ENCODE assay signal across 9 mouse cellular contexts in genomic region chr2:142967250-142967649, GRCm38 (mm10).
DNase-seq lines count a peak whose midpoint lies in the region; ATAC-seq and TF ChIP-seq lines count a peak whose summit lies in the region.
"Had no signal": no experiment of that assay in that cellular context is flagged by ENCODE, and none has a peak within 500 bp of the region (broad histone marks: within the 10 kb centered on the region; RNA-seq: fewer than 3 reads in every experiment).

No protein-coding gene starts in this region.

- no peak overlapping the region for H3K4me3 ChIP-seq in ES-Bruce4 (ENCODE audit: low read depth, low read length)
- no peak overlapping the region for H3K4me3 ChIP-seq in layer of hippocampus, adult 2 months
- no peak overlapping the region for H3K4me3 ChIP-seq in lung, postnatal 0 days (ENCODE audit: low read depth, low read length)

- no peaks in the 10 kb centered on the region for H3K4me1 ChIP-seq in ES-Bruce4 (ENCODE audit: control insufficient read depth, insufficient read depth, low read length)
- H3K4me1 ChIP-seq in lung, postnatal 0 days (ENCODE audit: insufficient read depth, low read depth, low read length) = no peaks in the 10 kb centered on the region

- no peak for TF ChIP-seq POLR2A in ES-Bruce4 (IDR thresholded peaks at IDR 0.05; ENCODE audit: insufficient read depth, low read length)

- no peak overlapping the region for H3K9ac ChIP-seq in ES-Bruce4 (ENCODE audit: low read depth, poor library complexity, severe bottlenecking)
- no peak overlapping the region for H3K9ac ChIP-seq in lung, postnatal 0 days (replicated peaks; ENCODE audit: low read depth)

- peak; percentile 73 for ATAC-seq in common myeloid progenitor, adult 5-6 weeks (replicated peaks; ENCODE audit: low read depth, poor library complexity, severe bottlenecking)
- ATAC-seq in lung, postnatal 0 days = no peak
- no peak for ATAC-seq in erythroid progenitor cell, adult 5-6 weeks (replicated peaks; ENCODE audit: low FRiP score, poor library complexity, severe bottlenecking)

- no peaks in the 10 kb centered on the region for H3K27me3 ChIP-seq in ES-Bruce4 (ENCODE audit: control insufficient read depth, insufficient read depth, low read length, poor library complexity, severe bottlenecking)
- no peaks in the 10 kb centered on the region for H3K27me3 ChIP-seq in lung, postnatal 0 days (replicated peaks; ENCODE audit: insufficient read depth, low read length)

- peak; percentile 81 for DNase-seq in adipocyte (ENCODE audit: low spot score)
- DNase-seq in gastrocnemius, postnatal 4 days (ENCODE audit: low spot score in 2 of 2) = peak; percentile 21 to 42
- peak; percentile 60 to 76 for DNase-seq in layer of hippocampus, adult 2 months (ENCODE audit: low spot score in 2 of 2)
- peak; percentile 79 for DNase-seq in lung, postnatal 0 days (ENCODE audit: low spot score)
- peak; percentile 43 for DNase-seq in retina, postnatal 7 days (ENCODE audit: low read depth, low spot score)

- no peak overlapping the region for H3K4me2 ChIP-seq in lung, postnatal 0 days (replicated peaks; ENCODE audit: low read depth, low read length)

- peak; percentile 56 for TF ChIP-seq CTCF in ES-Bruce4 (IDR thresholded peaks at IDR 0.05; ENCODE audit: low read depth, low read length)
- peak; percentile 96 for TF ChIP-seq CTCF in layer of hippocampus, adult 2 months (conservative IDR thresholded peaks at IDR 0.05)
- peak; percentile 87 for TF ChIP-seq CTCF in lung, postnatal 0 days (IDR thresholded peaks at IDR 0.05)

- TF ChIP-seq EP300 in ES-Bruce4 (IDR thresholded peaks at IDR 0.05; ENCODE audit: insufficient read depth, low read depth, low read length) = no peak
- no peak for TF ChIP-seq EP300 in lung, postnatal 0 days (IDR thresholded peaks at IDR 0.05)

- no peaks in the 10 kb centered on the region for H3K36me3 ChIP-seq in ES-Bruce4 (ENCODE audit: control insufficient read depth, insufficient read depth, low read length, poor library complexity, severe bottlenecking)
- H3K36me3 ChIP-seq in lung, postnatal 0 days (ENCODE audit: insufficient read depth, low read length) = no peaks in the 10 kb centered on the region

- H3K9me3 ChIP-seq in ES-Bruce4 (replicated peaks; ENCODE audit: control insufficient read depth, insufficient read depth, low read length, poor library complexity, severe bottlenecking) = no peaks in the 10 kb centered on the region
- H3K9me3 ChIP-seq in lung, postnatal 0 days (ENCODE audit: low read length) = no peaks in the 10 kb centered on the region

- WGBS in lung, postnatal 0 days = 16% methylated on average over 4 of the region's 4 CpGs

- H3K27ac ChIP-seq in ES-Bruce4 (ENCODE audit: insufficient read depth, low read length) = no peak overlapping the region
- H3K27ac ChIP-seq in layer of hippocampus, adult 2 months = no peak overlapping the region
- H3K27ac ChIP-seq in lung, postnatal 0 days (ENCODE audit: low read length) = no peak overlapping the region
- H3K27ac ChIP-seq: macrophage had no signal
